Mouse (Mus musculus) testis, adult 2 months (tissue): ENCODE data around the gene Clec14a. TPM values are rescaled to one million over a fixed set of nuclear protein-coding genes. Genes with fewer than 3 reads are reported as not detected.
"Not testable (repeated sequence)": the region's sequence is repeated elsewhere in the genome, so short reads cannot be mapped to it uniquely, and the experiment has no call there.

Experiments
- H3K27ac ChIP-seq: fragments of 200-500 bp; 2 replicates; pipeline ENCODE4 v1.5.1; 2012; ENCODE audit warnings: low read depth, low read length; ENCODE audit not compliant: control insufficient read depth, insufficient read depth
- H3K27me3 ChIP-seq: fragments of 200-500 bp; 2 replicates; pipeline ENCODE4 v1.6.1; 2012; ENCODE audit warnings: mild to moderate bottlenecking, low read length, moderate library complexity; ENCODE audit not compliant: control insufficient read depth, insufficient read depth
- H3K36me3 ChIP-seq: fragments of 200-500 bp; 2 replicates; pipeline ENCODE4 v1.6.1; 2012; ENCODE audit warnings: mild to moderate bottlenecking, low read length; ENCODE audit not compliant: control insufficient read depth, insufficient read depth
- H3K4me1 ChIP-seq: fragments of 200-500 bp; 2 replicates; pipeline ENCODE4 v1.6.1; 2012; ENCODE audit warnings: low read length; ENCODE audit not compliant: control insufficient read depth, insufficient read depth
- H3K4me3 ChIP-seq: fragments of 200-500 bp; 2 replicates; pipeline ENCODE4 v1.5.1; 2012; ENCODE audit warnings: low read depth, mild to moderate bottlenecking, low read length, moderate library complexity, mixed read lengths; ENCODE audit not compliant: control insufficient read depth
- CTCF ChIP-seq: fragments of 200-500 bp; IDR thresholded peaks from 2 replicates; pipeline ENCODE4 v1.5.1; 2012; ENCODE audit warnings: low read depth, mild to moderate bottlenecking, inconsistent platforms, low read length, moderate library complexity; ENCODE audit not compliant: control insufficient read depth, insufficient read depth, insufficient replicate concordance
- POLR2A ChIP-seq: fragments of 200-500 bp; IDR thresholded peaks from 2 replicates; pipeline ENCODE4 v1.6.1; 2012; ENCODE audit warnings: low read depth, mild to moderate bottlenecking, inconsistent platforms, low read length, moderate library complexity; ENCODE audit not compliant: control insufficient read depth
- polyA plus RNA-seq: library from polyadenylated mRNA; depleted of rRNA; stranded (reverse); fragments of >200 nt; gene quantifications from 2 replicates; pipeline ENCODE4 v1.2.3, GENCODE M21; 2012; rRNA removed

Gene Clec14a
- 0.27 and 0.28 TPM in 2 replicates for polyA plus RNA-seq

GRCm38 (mm10) chr12:58268563-58269501, at the start of gene Clec14a:
Clec14a (minus strand) TSS chr12:58269290.
- Histone ChIP-seq H3K27ac (no peak within 1 kb of the TSS), H3K36me3 (no peaks in the 10 kb centered on the region), H3K27me3 (no peaks in the 10 kb centered on the region), H3K4me3 (peak within 1 kb of the TSS; percentile 8), H3K4me1 (peaks cover 2% of the 10 kb centered on the region)
- TF ChIP-seq POLR2A (no peak), CTCF (no peak)

GRCm38 (mm10) chr12:58307835-58308234, 38.7 kb upstream of the Clec14a start:
- Histone ChIP-seq H3K4me3 (no peak overlapping the region), H3K27me3 (no peaks in the 10 kb centered on the region), H3K4me1 (no peaks in the 10 kb centered on the region), H3K36me3 (no peaks in the 10 kb centered on the region), H3K27ac (no peak overlapping the region)
- TF ChIP-seq CTCF (no peak), POLR2A (no peak)

- H3K36me3 ChIP-seq, H3K4me1 ChIP-seq, H3K27ac ChIP-seq, H3K4me3 ChIP-seq, H3K27me3 ChIP-seq: not testable (repeated sequence)
Measured at GRCm38 (mm10) chr12:58306402-58306801, 37.3 kb upstream of the Clec14a start.

- Histone ChIP-seq H3K4me3 (no peak overlapping the region), H3K4me1 (no peaks in the 10 kb centered on the region), H3K27ac (no peak overlapping the region), H3K36me3 (no peaks in the 10 kb centered on the region), H3K27me3 (no peaks in the 10 kb centered on the region)
- TF ChIP-seq POLR2A, result no peak
- TF ChIP-seq CTCF, result no peak
Measured at GRCm38 (mm10) chr12:58305567-58305966, 36.5 kb upstream of the Clec14a start.

- Histone ChIP-seq H3K27me3 (no peaks in the 10 kb centered on the region), H3K36me3 (no peaks in the 10 kb centered on the region), H3K27ac (no peak overlapping the region), H3K4me1 (no peaks in the 10 kb centered on the region), H3K4me3 (peak overlapping the region; percentile 50)
- TF ChIP-seq POLR2A (no peak), CTCF (no peak)
Measured at GRCm38 (mm10) chr12:58296980-58297379, 27.9 kb upstream of the Clec14a start.

- TF ChIP-seq CTCF (no peak), POLR2A (no peak)
- no peaks in the 10 kb centered on the region for H3K4me1 ChIP-seq
- H3K27me3 ChIP-seq, result no peaks in the 10 kb centered on the region
- no peaks in the 10 kb centered on the region for H3K36me3 ChIP-seq
- no peak overlapping the region for H3K4me3 ChIP-seq
- no peak overlapping the region for H3K27ac ChIP-seq
Measured at GRCm38 (mm10) chr12:58285912-58286311, 16.8 kb upstream of the Clec14a start.

GRCm38 (mm10) chr12:58270520-58270919, 1.4 kb upstream of the Clec14a start:
- Histone ChIP-seq H3K4me3 (no peak overlapping the region), H3K4me1 (peaks cover 2% of the 10 kb centered on the region)
- TF ChIP-seq CTCF, result no peak
- TF ChIP-seq POLR2A, result no peak

More at GRCm38 (mm10) chr12:58270520-58270919, 1.4 kb upstream of the Clec14a start:
- Histone ChIP-seq H3K36me3 (no peaks in the 10 kb centered on the region), H3K27ac (no peak overlapping the region), H3K27me3 (no peaks in the 10 kb centered on the region)
